Mouse (Mus musculus) hindbrain, embryonic 11.5 days (tissue): ENCODE results near the gene Ncoa3. TPM values are rescaled to one million over a fixed set of nuclear protein-coding genes. Genes with fewer than 3 reads are reported as not detected.
"Not testable (repeated sequence)": the region's sequence is repeated elsewhere in the genome, so short reads cannot be mapped to it uniquely, and the experiment has no call there.

ENCODE experiments used
- ATAC-seq: fragments of 200-750 bp; cut with Nextera tagmentation; 2 replicates; pipeline ENCODE4 v1.8.0; 2017; ENCODE audit warnings: mild to moderate bottlenecking, moderate TSS enrichment, moderate library complexity; ENCODE audit not compliant: low FRiP score
- DNase-seq: peaks from one replicate; pipeline ENCODE4 v3.0.0-alpha.2; 2015; ENCODE audit warnings: low spot score
- H3K27ac ChIP-seq: fragments of 300-500 bp; sonication (generic); 2 replicates; pipeline ENCODE4 v1.5.1; 2014; ENCODE audit warnings: mild to moderate bottlenecking, low read depth, low read length
- H3K27me3 ChIP-seq: fragments of 300-500 bp; sonication (generic); 2 replicates; pipeline ENCODE4 v1.6.1; 2014; ENCODE audit warnings: mild to moderate bottlenecking, low read length, moderate library complexity, mixed read lengths; ENCODE audit not compliant: control insufficient read depth, insufficient read depth
- H3K36me3 ChIP-seq: fragments of 300-500 bp; sonication (generic); 2 replicates; pipeline ENCODE4 v1.6.1; 2014; ENCODE audit warnings: mild to moderate bottlenecking, low read length, moderate library complexity, mixed read lengths; ENCODE audit not compliant: control insufficient read depth, insufficient read depth
- H3K4me1 ChIP-seq: fragments of 300-500 bp; sonication (generic); replicated peaks from 2 replicates; pipeline ENCODE4 v1.6.1; 2014; ENCODE audit warnings: low read length, mixed read lengths; ENCODE audit not compliant: control insufficient read depth, insufficient read depth
- H3K4me2 ChIP-seq: fragments of 300-500 bp; sonication (generic); replicated peaks from 2 replicates; pipeline ENCODE4 v1.6.1; 2014; ENCODE audit warnings: mild to moderate bottlenecking, low read depth, low read length
- H3K4me3 ChIP-seq: fragments of 300-500 bp; sonication (generic); 2 replicates; pipeline ENCODE4 v1.5.1; 2014; ENCODE audit warnings: low read depth, low read length
- H3K9ac ChIP-seq: fragments of 300-500 bp; sonication (generic); 2 replicates; pipeline ENCODE4 v1.6.1; 2014; ENCODE audit warnings: low read depth, low read length
- H3K9me3 ChIP-seq: fragments of 300-500 bp; sonication (generic); 2 replicates; pipeline ENCODE4 v1.6.1; 2016; ENCODE audit warnings: low read length; ENCODE audit not compliant: control insufficient read depth
- whole genome bisulfite sequencing: fragments of 180-500 bp; shearing (Covaris S2); extraction: QIAGEN DNeasy Blood & Tissue Kit; methylation state at CpG from one replicate; pipeline ENCODE4 v1.1.7; 2014; 5-methylcytosine and 5-hydroxymethylcytosine counted together
- polyA plus RNA-seq: library from polyadenylated mRNA; unstranded; fragments of >200 nt; fragmentation: Nextera tagmentation; extraction: Ambion mirVana; gene quantifications from 2 replicates; pipeline ENCODE4 v1.2.1, GENCODE M21; 2014

Gene Ncoa3
- polyA plus RNA-seq, 1 experiment from 2014 or later, result 17.1 TPM

DNA sequence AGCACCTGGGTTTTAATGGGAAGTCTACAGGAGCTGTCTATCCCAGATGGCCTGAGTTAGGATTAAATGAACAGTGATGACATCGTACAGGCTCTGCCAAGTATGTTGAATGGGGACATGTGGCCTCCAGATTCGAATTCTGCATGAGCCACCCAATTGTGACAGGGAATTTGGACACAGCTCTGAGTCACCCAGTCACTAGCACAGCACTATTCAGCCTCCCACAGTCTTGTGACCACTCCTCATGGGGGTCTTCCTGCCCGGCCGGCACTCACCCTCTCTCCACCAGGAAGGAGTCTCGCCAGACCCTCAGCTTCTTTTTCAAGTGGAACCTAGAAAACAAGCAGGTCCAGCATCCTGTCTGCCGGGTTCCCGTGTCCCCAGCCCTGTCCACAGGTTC is 91.7 kb downstream of the Ncoa3 start:
- no peaks in the 10 kb centered on the region for H3K36me3 ChIP-seq
- WGBS, result 89% methylated on average over 7 of the region's 7 CpGs
- no peak for ATAC-seq

DNA sequence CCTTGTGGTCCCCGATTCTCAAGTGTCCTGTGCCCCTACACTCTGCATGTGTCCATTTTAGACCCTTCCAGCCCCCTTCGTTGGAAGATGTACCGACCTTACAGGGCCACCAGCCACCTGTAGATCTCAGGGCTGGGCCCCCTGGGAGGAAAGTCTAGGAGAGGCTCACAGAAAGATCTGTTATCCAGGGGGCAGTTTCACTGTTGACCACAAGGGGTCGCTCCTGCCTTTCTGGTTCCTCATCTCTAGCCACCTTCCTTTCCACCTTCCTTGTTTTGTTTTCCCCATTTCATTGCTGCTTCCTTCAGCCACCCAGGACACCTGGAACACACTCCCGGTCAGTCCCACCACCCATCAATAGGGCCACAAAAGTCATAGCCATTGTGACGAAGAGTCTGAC is 92.5 kb downstream of the Ncoa3 start:
- not testable (repeated sequence) for H3K36me3 ChIP-seq, H3K27ac ChIP-seq, ATAC-seq, H3K27me3 ChIP-seq, H3K4me1 ChIP-seq, H3K9ac ChIP-seq, H3K4me2 ChIP-seq, H3K4me3 ChIP-seq, H3K9me3 ChIP-seq
- 29% methylated on average over 6 of the region's 6 CpGs for WGBS
- peak; percentile 82 for DNase-seq

More for the DNA sequence above, 91.7 kb downstream of the Ncoa3 start:
- Histone ChIP-seq H3K9me3 (no peaks in the 10 kb centered on the region), H3K4me1 (no peaks in the 10 kb centered on the region), H3K4me2 (no peak overlapping the region), H3K4me3 (no peak overlapping the region), H3K27ac (no peak overlapping the region), H3K9ac (no peak overlapping the region), H3K27me3 (no peaks in the 10 kb centered on the region)
- DNase-seq, result no peak

GRCm38 (mm10) chr2:166085780-166086179 is 93.3 kb downstream of the Ncoa3 start:
- no peak overlapping the region for H3K9ac ChIP-seq
- DNase-seq (no peak), ATAC-seq (no peak)
- no peaks in the 10 kb centered on the region for H3K36me3 ChIP-seq
- no peaks in the 10 kb centered on the region for H3K27me3 ChIP-seq
- H3K4me2 ChIP-seq, result no peak overlapping the region
- H3K27ac ChIP-seq, result no peak overlapping the region
- no peak overlapping the region for H3K4me3 ChIP-seq
- H3K4me1 ChIP-seq, result no peaks in the 10 kb centered on the region
- H3K9me3 ChIP-seq, result no peaks in the 10 kb centered on the region
- WGBS, result 92% methylated on average over 10 of the region's 10 CpGs

GRCm38 (mm10) chr2:166086457-166087233 is 94.2 kb downstream of the Ncoa3 start:
- Histone ChIP-seq H3K27ac (no peak overlapping the region), H3K27me3 (no peaks in the 10 kb centered on the region), H3K4me1 (no peaks in the 10 kb centered on the region), H3K36me3 (no peaks in the 10 kb centered on the region), H3K4me3 (no peak overlapping the region), H3K9ac (no peak overlapping the region), H3K9me3 (no peaks in the 10 kb centered on the region), H3K4me2 (no peak overlapping the region)
- WGBS, result 90% methylated on average over 29 of the region's 29 CpGs
- ATAC-seq, result no peak
- no peak for DNase-seq

GRCm38 (mm10) chr2:166088991-166089390 is 96.6 kb downstream of the Ncoa3 start:
- Histone ChIP-seq H3K4me2 (no peak overlapping the region), H3K27me3 (no peaks in the 10 kb centered on the region), H3K9me3 (no peaks in the 10 kb centered on the region), H3K27ac (no peak overlapping the region), H3K36me3 (no peaks in the 10 kb centered on the region), H3K4me3 (no peak overlapping the region), H3K4me1 (no peaks in the 10 kb centered on the region), H3K9ac (no peak overlapping the region)
- WGBS, result 84% methylated on average over 9 of the region's 9 CpGs
- no peak for ATAC-seq
- no peak for DNase-seq

GRCm38 (mm10) chr2:166090131-166090581 is 97.7 kb downstream of the Ncoa3 start:
- no peaks in the 10 kb centered on the region for H3K4me1 ChIP-seq
- ATAC-seq, result no peak
- H3K9me3 ChIP-seq, result no peaks in the 10 kb centered on the region
- no peak overlapping the region for H3K27ac ChIP-seq
- no peak for DNase-seq
- no peak overlapping the region for H3K4me3 ChIP-seq
- no peak overlapping the region for H3K9ac ChIP-seq
- no peaks in the 10 kb centered on the region for H3K36me3 ChIP-seq
- H3K4me2 ChIP-seq, result no peak overlapping the region
- 34% methylated on average over 7 of the region's 7 CpGs for WGBS
- H3K27me3 ChIP-seq, result no peaks in the 10 kb centered on the region

- no peak for ATAC-seq
- Histone ChIP-seq H3K27me3 (no peaks in the 10 kb centered on the region), H3K4me2 (no peak overlapping the region), H3K9me3 (no peaks in the 10 kb centered on the region), H3K9ac (no peak overlapping the region), H3K27ac (no peak overlapping the region), H3K36me3 (no peaks in the 10 kb centered on the region), H3K4me3 (no peak overlapping the region), H3K4me1 (no peaks in the 10 kb centered on the region)
- DNase-seq, result no peak
These were observed 99.2 kb downstream of the Ncoa3 start for GRCm38 (mm10) chr2:166091599-166091998.

- no peak for DNase-seq
- Histone ChIP-seq H3K27me3 (no peaks in the 10 kb centered on the region), H3K4me1 (no peaks in the 10 kb centered on the region), H3K36me3 (no peaks in the 10 kb centered on the region), H3K9ac (no peak overlapping the region), H3K9me3 (no peaks in the 10 kb centered on the region), H3K27ac (no peak overlapping the region), H3K4me2 (no peak overlapping the region), H3K4me3 (no peak overlapping the region)
- ATAC-seq, result no peak
- WGBS, result 94% methylated on average over 6 of the region's 6 CpGs
These were observed 100.0 kb downstream of the Ncoa3 start for GRCm38 (mm10) chr2:166092412-166092811.

DNA sequence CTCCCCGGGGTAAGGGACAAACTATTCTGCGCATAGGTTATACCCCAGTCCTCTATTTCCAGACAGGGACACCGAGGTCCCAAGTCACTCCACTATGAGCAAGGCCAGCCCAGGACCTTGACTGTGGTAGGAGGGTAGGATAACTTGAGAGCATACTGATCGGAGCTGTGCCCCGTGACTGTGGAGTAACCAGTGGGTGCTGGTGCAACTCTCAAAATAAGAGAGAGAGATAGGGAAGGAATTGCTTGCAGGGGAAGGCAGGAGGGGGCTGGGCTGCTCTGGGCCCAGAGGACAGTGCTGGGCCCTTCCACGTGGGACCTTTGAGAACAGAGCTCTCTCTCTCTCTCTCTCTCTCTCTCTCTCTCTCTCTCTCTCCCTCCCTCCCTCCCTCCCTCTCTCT is 103.9 kb downstream of the Ncoa3 start:
- Histone ChIP-seq H3K27me3 (0 out of 2 replicates have a peak, but pooled peaks cover 2% of the 10 kb centered on the region), H3K4me3 (no peak overlapping the region), H3K4me1 (no peaks in the 10 kb centered on the region), H3K9me3 (no peaks in the 10 kb centered on the region), H3K4me2 (no peak overlapping the region), H3K27ac (no peak overlapping the region), H3K9ac (no peak overlapping the region), H3K36me3 (no peaks in the 10 kb centered on the region)
- WGBS, result 94% methylated on average over 6 of the region's 6 CpGs
- ATAC-seq, result no peak
- no peak for DNase-seq
